Mouse (Mus musculus) heart, embryonic 15.5 days (tissue): ENCODE measurements around the gene Rap1gds1. TPM values are rescaled to one million over a fixed set of nuclear protein-coding genes. Genes with fewer than 3 reads are reported as not detected.

ENCODE experiments used
- ATAC-seq: fragments of 200-750 bp; cut with Nextera tagmentation; replicated peaks from 2 replicates; pipeline ENCODE4 v1.8.0; 2017; ENCODE audit warnings: low read depth, moderate TSS enrichment; ENCODE audit not compliant: insufficient number of reproducible peaks, insufficient read depth, low FRiP score
- H3K27ac ChIP-seq: fragments of 300-500 bp; sonication (generic); 2 replicates; pipeline ENCODE4 v1.5.1; 2015; ENCODE audit warnings: mild to moderate bottlenecking, inconsistent platforms
- H3K27me3 ChIP-seq: fragments of 300-500 bp; sonication (generic); 2 replicates; pipeline ENCODE4 v1.6.1; 2015; ENCODE audit warnings: inconsistent platforms
- H3K36me3 ChIP-seq: fragments of 300-500 bp; sonication (generic); 2 replicates; pipeline ENCODE4 v1.6.1; 2015; ENCODE audit warnings: mild to moderate bottlenecking, inconsistent platforms
- H3K4me1 ChIP-seq: fragments of 300-500 bp; sonication (generic); replicated peaks from 2 replicates; pipeline ENCODE4 v1.6.1; 2015; ENCODE audit warnings: inconsistent platforms
- H3K4me2 ChIP-seq: fragments of 300-500 bp; sonication (generic); 2 replicates; pipeline ENCODE4 v1.6.1; 2015; ENCODE audit warnings: inconsistent platforms, mild to moderate bottlenecking, moderate library complexity
- H3K4me3 ChIP-seq: fragments of 300-500 bp; sonication (generic); 2 replicates; pipeline ENCODE4 v1.5.1; 2015; ENCODE audit warnings: mild to moderate bottlenecking, inconsistent platforms
- H3K9ac ChIP-seq: fragments of 300-500 bp; sonication (generic); 2 replicates; pipeline ENCODE4 v1.6.1; 2015; ENCODE audit warnings: mild to moderate bottlenecking, inconsistent platforms
- H3K9me3 ChIP-seq: fragments of 300-500 bp; sonication (generic); replicated peaks from 2 replicates; pipeline ENCODE4 v1.6.1; 2016; ENCODE audit warnings: inconsistent platforms
- WGBS: fragments of 180-500 bp; shearing (Covaris S2); methylation state at CpG from one replicate; pipeline ENCODE4 v1.1.7; 2015; ENCODE audit warnings: mixed read lengths; 5-methylcytosine and 5-hydroxymethylcytosine counted together
- polyA plus RNA-seq: library from polyadenylated mRNA; unstranded; fragments of >200 nt; fragmentation: Nextera tagmentation; extraction: Ambion mirVana; gene quantifications from 2 replicates; pipeline ENCODE4 v1.2.1, GENCODE M21; 2015

The Rap1gds1 gene
- polyA plus RNA-seq, 1 experiment from 2014 or later: 49.8 TPM

DNA sequence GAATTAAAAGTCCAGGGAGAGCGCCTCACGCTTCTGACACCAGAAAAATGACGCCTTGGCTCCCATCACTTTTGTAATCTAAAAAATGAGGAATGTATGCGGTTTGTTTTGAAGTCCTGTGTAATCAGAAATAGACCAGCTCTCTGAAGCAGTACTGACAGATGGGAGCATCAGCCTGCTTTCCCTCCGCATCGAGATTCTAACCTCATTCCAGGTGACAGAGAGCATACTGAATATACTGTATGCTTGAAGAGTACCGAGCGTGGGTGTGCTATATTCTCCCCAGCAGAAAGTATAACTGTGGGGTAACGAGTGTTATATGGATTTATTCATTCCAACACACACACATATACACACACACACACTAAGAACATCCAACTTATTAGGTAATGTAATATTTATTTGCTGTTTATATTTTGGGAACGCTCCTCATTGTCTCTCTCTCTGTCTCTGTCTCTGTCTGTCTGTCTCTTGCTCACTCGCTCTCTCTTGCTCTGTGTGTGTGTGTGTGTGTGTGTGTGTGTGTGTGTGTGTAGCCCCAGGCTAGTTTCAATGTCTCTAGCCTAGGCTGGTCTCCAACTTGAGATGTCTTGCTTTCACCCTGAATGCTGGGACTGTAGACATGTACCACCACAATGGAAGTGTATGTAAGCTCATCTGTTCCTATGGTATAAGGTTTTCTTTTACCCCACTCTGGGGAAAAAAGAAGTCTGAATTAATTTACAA lies 193.8 kb downstream of the Rap1gds1 start:
- Histone ChIP-seq H3K36me3 (no peaks in the 10 kb centered on the region), H3K4me3 (no peak overlapping the region), H3K4me2 (no peak overlapping the region), H3K27me3 (no peaks in the 10 kb centered on the region), H3K4me1 (0 out of 2 replicates have a peak, but pooled peaks cover 3% of the 10 kb centered on the region), H3K27ac (peak overlapping the region; percentile 15; the same call in 1 of the 2 replicates), H3K9ac (no peak overlapping the region), H3K9me3 (no peaks in the 10 kb centered on the region)
- no peak for ATAC-seq
- 74% methylated on average over 11 of the region's 11 CpGs for WGBS

DNA sequence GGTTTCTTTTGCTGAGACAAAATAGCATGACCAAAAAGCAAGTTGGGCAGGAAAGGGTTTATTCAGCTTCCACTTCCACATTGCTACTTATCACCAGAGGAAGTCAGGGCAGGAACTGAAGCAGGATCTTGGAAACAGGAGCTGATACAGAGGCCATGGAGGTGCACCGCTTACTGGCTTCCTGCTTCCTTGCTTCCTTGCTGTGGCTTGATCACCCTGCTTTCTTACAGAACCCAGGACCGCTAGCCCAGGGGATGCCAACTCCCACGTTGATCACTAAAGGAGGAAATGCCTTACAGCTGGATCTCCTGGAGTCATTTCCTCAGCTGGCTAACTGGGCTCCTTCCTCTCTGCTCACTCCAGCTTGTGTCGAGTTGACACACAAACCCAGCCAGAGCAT lies 197.3 kb downstream of the Rap1gds1 start:
- no peaks in the 10 kb centered on the region for H3K27me3 ChIP-seq
- ATAC-seq: peak; percentile 28; the same call in 1 of the 2 replicates
- H3K4me3 ChIP-seq: no peak overlapping the region
- no peak overlapping the region for H3K9ac ChIP-seq
- 61% methylated on average over 4 of the region's 4 CpGs for WGBS
- H3K27ac ChIP-seq: peak overlapping the region; percentile 33; the same call in 1 of the 2 replicates
- no peaks in the 10 kb centered on the region for H3K9me3 ChIP-seq
- 0 out of 2 replicates have a peak, but pooled peaks cover 3% of the 10 kb centered on the region for H3K4me1 ChIP-seq
- H3K4me2 ChIP-seq: no peak overlapping the region
- no peaks in the 10 kb centered on the region for H3K36me3 ChIP-seq

DNA sequence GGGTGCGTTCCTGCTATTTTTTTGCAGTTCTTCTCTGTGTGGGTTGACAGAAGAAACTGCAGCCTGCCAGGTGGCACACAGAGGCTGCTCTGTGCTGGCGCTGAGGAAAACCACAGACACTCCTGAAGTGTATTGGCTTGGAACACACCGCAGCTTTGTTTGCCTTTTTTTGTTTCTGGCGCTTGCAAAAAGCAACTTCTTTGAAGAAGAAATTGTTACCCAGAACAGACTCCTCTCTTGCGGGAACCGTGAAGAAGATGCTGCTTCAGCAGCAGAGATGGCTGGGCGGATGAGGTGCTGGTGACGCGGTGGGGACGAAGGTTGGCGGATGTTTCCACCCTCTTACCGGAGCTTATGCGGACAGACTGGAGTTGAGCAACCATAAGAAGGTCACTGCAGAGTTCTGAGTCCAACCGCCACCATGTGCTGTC lies 198.1 kb downstream of the Rap1gds1 start:
- no peak; the same call in 1 of the 2 replicates for ATAC-seq
- no peak overlapping the region for H3K4me2 ChIP-seq
- H3K4me3 ChIP-seq: no peak overlapping the region
- H3K9ac ChIP-seq: no peak overlapping the region
- H3K27ac ChIP-seq: peak overlapping the region; percentile 33; the same call in 1 of the 2 replicates
- H3K27me3 ChIP-seq: no peaks in the 10 kb centered on the region
- H3K36me3 ChIP-seq: no peaks in the 10 kb centered on the region
- 79% methylated on average over 14 of the region's 14 CpGs for WGBS
- no peaks in the 10 kb centered on the region for H3K9me3 ChIP-seq
- H3K4me1 ChIP-seq: 0 out of 2 replicates have a peak, but pooled peaks cover 3% of the 10 kb centered on the region

GRCm38 (mm10) chr3:138876418-138876817 lies 198.6 kb downstream of the Rap1gds1 start:
- Histone ChIP-seq H3K4me1 (no peaks in the 10 kb centered on the region), H3K9me3 (no peaks in the 10 kb centered on the region), H3K4me2 (no peak overlapping the region), H3K4me3 (no peak overlapping the region), H3K9ac (no peak overlapping the region), H3K27me3 (no peaks in the 10 kb centered on the region), H3K27ac (0 out of 2 replicates have a peak overlapping the region, but pooled peaks have one; percentile 33), H3K36me3 (no peaks in the 10 kb centered on the region)
- 87% methylated on average over 10 of the region's 10 CpGs for WGBS
- ATAC-seq: no peak

- Histone ChIP-seq H3K9me3 (no peaks in the 10 kb centered on the region), H3K4me3 (no peak overlapping the region), H3K27me3 (no peaks in the 10 kb centered on the region), H3K36me3 (no peaks in the 10 kb centered on the region), H3K4me2 (no peak overlapping the region), H3K4me1 (no peaks in the 10 kb centered on the region), H3K27ac (no peak overlapping the region), H3K9ac (no peak overlapping the region)
- no peak for ATAC-seq
- WGBS: 87% methylated on average over 6 of the region's 6 CpGs
Observed at GRCm38 (mm10) chr3:138875936-138876335, 199.1 kb downstream of the Rap1gds1 start.

Other genes starting within 250 kb of the Rap1gds1 start
- 0.08 TPM in 1 of 2 replicates, not detected in the other for gene Stpg2, start 130.5 kb upstream of the Rap1gds1 start, polyA plus RNA-seq